Mouse (Mus musculus) hindbrain, embryonic 14.5 days (tissue): Measurements from ENCODE around the gene 9130213A22Rik. TPM values are rescaled to one million over a fixed set of nuclear protein-coding genes. Genes with fewer than 3 reads are reported as not detected.

Source experiments
- ATAC-seq: fragments of 200-750 bp; cut with Nextera tagmentation; 2 replicates; pipeline ENCODE4 v1.8.0; 2017; ENCODE audit warnings: moderate number of reproducible peaks, mild to moderate bottlenecking, moderate TSS enrichment, moderate library complexity; ENCODE audit not compliant: low FRiP score
- DNase-seq: peaks from one replicate; pipeline ENCODE4 v3.0.0-alpha.2; 2015; ENCODE audit warnings: low spot score
- H3K27ac ChIP-seq: fragments of 300-500 bp; sonication (generic); 2 replicates; pipeline ENCODE4 v1.5.1; 2014; ENCODE audit warnings: mild to moderate bottlenecking, moderate library complexity
- H3K27me3 ChIP-seq: fragments of 300-500 bp; sonication (generic); 2 replicates; pipeline ENCODE4 v1.6.1; 2014; ENCODE audit warnings: mild to moderate bottlenecking, low read length, mixed read lengths; ENCODE audit not compliant: control insufficient read depth, insufficient read depth
- H3K36me3 ChIP-seq: fragments of 300-500 bp; sonication (generic); replicated peaks from 2 replicates; pipeline ENCODE4 v1.6.1; 2014; ENCODE audit not compliant: control insufficient read depth, insufficient read depth
- H3K4me1 ChIP-seq: fragments of 300-500 bp; sonication (generic); replicated peaks from 2 replicates; pipeline ENCODE4 v1.6.1; 2014; ENCODE audit warnings: antibody characterized with exemption, low read length, mixed read lengths; ENCODE audit not compliant: control insufficient read depth, insufficient read depth
- H3K4me2 ChIP-seq: fragments of 300-500 bp; sonication (generic); replicated peaks from 2 replicates; pipeline ENCODE4 v1.6.1; 2014; ENCODE audit warnings: mild to moderate bottlenecking, moderate library complexity
- H3K4me3 ChIP-seq: fragments of 300-500 bp; sonication (generic); replicated peaks from 2 replicates; pipeline ENCODE4 v1.5.1; 2014; ENCODE audit warnings: mild to moderate bottlenecking, low read length
- H3K9ac ChIP-seq: fragments of 300-500 bp; sonication (generic); 2 replicates; pipeline ENCODE4 v1.6.1; 2014
- H3K9me3 ChIP-seq: fragments of 300-500 bp; sonication (generic); 2 replicates; pipeline ENCODE4 v1.6.1; 2016; ENCODE audit warnings: low read length; ENCODE audit not compliant: control insufficient read depth
- WGBS: fragments of 180-500 bp; shearing (Covaris S2); extraction: QIAGEN DNeasy Blood & Tissue Kit; methylation state at CpG from one replicate; pipeline ENCODE4 v1.1.7; 2014; 5-methylcytosine and 5-hydroxymethylcytosine counted together
- polyA plus RNA-seq: library from polyadenylated mRNA; unstranded; fragments of >200 nt; fragmentation: Nextera tagmentation; extraction: Ambion mirVana; gene quantifications from 2 replicates; pipeline ENCODE4 v1.2.1, GENCODE M21; 2014

Gene 9130213A22Rik
- polyA plus RNA-seq, 1 experiment from 2014 or later = 0.39 TPM

DNA sequence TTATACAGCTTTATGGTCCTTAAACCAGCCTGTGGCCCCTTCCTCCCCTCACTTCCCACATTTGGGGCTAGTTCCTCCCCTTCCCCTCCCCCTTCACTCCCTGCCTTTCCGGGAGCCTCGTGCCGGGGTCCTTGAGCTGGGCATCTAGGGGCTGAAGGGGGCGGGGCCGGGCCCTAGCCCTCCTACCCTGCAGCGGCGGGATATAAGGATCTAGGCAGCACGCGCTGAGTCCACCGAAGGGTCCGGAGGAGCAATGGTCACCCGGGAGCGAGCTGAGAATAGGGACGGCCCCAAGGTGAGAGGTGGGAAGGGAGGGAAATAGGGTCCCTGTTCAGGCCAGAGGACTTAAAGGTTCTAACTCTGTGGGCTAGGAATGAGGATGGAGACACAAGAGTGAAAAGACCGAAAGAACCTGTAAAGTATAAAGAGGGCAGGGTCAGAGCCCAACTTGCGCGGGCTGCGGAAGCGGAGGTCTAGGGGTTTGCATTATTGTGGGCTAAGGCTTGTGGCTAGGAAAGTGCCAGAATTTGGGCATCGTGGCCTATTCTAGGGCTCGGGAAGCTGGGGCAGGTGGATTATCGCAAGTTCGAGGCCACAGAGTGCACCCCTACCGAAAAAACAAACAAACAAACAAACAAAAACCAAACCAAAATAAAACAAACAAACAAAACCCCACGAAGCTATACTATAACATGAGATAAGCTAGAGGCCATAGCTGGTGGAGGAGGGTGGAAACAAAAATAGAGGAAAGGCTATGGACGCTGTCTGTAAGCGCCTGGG lies 2.0 kb downstream of the 9130213A22Rik start, which contains the start of gene Hes7:
Hes7 (plus strand) TSS at position 184 of the 780 bp plus-strand sequence.
- no peak for ATAC-seq
- no peaks in the 10 kb centered on the region for H3K36me3 ChIP-seq
- peaks cover 24% of the 10 kb centered on the region for H3K4me1 ChIP-seq
- H3K27me3 ChIP-seq = peaks cover 25% of the 10 kb centered on the region
- no peak within 1 kb of the TSS for H3K27ac ChIP-seq
- H3K9ac ChIP-seq = peak within 1 kb of the TSS; percentile 51
- H3K4me2 ChIP-seq = peak within 1 kb of the TSS; percentile 98
- no peaks in the 10 kb centered on the region for H3K9me3 ChIP-seq
- 3% methylated on average over 27 of the region's 27 CpGs for WGBS
- DNase-seq = peak; percentile 28
- H3K4me3 ChIP-seq = peak within 1 kb of the TSS; percentile 64

DNA sequence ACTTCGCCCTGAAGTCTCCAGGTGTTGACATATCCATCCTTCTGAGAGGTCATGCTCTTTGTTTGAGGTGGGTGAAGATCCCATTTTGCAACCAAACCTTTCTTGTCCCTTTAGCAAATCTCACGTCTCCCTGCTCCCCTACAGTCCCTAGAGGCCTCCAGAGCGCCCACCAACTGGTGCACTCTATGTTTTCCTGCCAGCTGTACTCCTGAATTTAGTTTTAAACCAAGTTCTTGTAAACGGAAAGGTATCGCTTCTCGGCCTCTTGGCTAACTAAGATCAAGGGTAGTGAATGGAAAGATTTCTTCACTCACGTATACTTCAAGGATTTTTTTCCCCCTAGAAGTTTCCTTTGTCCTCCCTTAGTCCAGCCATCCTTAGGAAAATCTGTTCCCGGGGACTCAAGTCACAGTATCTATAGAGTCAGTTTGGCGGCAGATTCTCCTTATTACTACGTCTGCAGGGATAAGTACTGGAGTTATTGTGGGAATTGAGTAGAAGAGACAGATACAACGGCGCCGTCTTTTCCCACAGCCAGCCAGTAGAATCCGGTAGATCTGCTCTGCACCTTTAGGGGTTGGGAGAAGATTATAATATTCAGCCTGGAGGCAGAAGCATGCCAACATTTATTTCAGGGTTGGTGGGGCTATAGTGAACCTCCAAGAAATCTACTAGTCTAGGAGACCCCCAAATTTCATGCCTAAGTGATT lies 2.8 kb downstream of the 9130213A22Rik start:
- peaks cover 24% of the 10 kb centered on the region for H3K4me1 ChIP-seq
- DNase-seq = no peak
- WGBS = 32% methylated on average over 14 of the region's 14 CpGs
- peaks cover 25% of the 10 kb centered on the region for H3K27me3 ChIP-seq
- no peak overlapping the region for H3K27ac ChIP-seq
- no peaks in the 10 kb centered on the region for H3K9me3 ChIP-seq
- H3K4me3 ChIP-seq = peak overlapping the region; percentile 64; the same call in 1 of the 2 replicates
- no peaks in the 10 kb centered on the region for H3K36me3 ChIP-seq
- ATAC-seq = no peak
- no peak overlapping the region for H3K9ac ChIP-seq
- peak overlapping the region; percentile 98 for H3K4me2 ChIP-seq

DNA sequence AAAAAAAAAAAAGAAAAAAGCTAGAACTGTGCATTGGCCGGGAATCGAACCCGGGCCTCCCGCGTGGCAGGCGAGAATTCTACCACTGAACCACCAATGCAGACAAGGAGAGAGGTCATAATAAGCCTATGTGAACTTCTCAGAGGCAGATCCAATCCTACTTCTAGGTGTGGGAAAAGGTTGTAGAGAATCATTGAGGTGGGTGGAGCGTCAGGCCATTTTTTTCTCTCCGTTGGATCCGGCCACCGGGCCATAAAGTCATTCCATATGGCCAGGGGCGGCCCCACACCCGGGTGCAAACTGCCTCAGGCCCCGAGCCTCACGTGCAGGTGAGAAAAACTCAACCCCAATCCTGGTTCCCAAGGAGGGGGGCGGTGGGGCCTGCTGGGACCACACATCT lies 3.6 kb downstream of the 9130213A22Rik start:
- peaks cover 25% of the 10 kb centered on the region for H3K27me3 ChIP-seq
- WGBS = under 1% methylated on average over 15 of the region's 15 CpGs
- H3K9me3 ChIP-seq = no peaks in the 10 kb centered on the region
- H3K4me3 ChIP-seq = peak overlapping the region; percentile 64
- peak; percentile 100 for DNase-seq
- no peak for ATAC-seq
- no peak overlapping the region for H3K27ac ChIP-seq
- H3K9ac ChIP-seq = peak overlapping the region; percentile 34; the same call in 1 of the 2 replicates
- no peaks in the 10 kb centered on the region for H3K36me3 ChIP-seq
- peak overlapping the region; percentile 98 for H3K4me2 ChIP-seq
- peaks cover 24% of the 10 kb centered on the region for H3K4me1 ChIP-seq

DNA sequence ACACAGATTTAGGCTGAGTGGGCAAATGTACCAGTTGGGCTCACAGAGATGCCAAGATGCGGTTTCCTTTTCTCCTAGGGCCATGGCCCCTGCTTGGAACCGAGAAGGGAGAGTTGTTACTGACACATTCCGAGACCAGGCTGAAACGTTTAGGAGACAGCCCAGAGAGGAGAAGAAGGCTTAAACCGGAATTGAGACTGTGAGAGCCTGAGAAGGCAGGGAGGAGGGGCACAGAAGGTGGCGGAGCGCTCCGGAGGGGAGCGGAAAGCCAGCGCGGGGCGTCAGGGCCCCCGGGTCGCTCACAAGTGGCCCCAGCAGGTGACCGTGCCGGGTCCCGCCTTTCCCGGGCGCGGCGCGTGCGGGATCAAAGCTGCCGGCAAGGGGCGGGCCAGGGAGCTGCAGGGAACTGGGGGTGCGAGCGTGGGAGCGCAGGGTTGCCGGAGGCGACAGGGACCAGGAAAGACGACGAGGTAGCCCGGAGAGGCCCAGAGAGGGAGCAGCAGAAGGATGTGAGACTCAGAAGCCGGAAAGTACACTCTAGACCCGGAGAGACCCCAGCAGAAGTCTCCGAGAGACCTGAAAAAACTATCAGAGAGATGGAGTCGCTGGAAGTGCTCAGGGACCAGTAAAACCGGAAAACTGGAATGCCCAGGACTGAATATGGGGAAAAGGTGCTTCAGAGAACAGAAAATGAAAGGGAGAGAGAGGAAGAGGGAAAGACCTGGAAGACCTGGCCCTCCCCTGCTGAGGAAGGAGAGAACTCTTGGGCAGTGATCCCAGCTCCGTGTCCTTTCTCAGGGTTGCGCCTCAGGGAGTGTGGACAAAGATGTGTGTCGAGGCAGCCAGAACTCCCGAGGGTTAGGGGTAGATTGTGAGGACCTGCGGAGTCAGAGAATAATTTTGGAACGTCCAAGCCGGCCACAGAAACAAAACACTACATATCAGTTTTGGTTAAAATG lies 4.4 kb downstream of the 9130213A22Rik start:
- WGBS = under 1% methylated on average over 45 of the region's 45 CpGs
- ATAC-seq = no peak
- H3K27me3 ChIP-seq = peaks cover 25% of the 10 kb centered on the region
- H3K4me3 ChIP-seq = peak overlapping the region; percentile 64
- H3K27ac ChIP-seq = peak overlapping the region; percentile 56
- peak overlapping the region; percentile 67 for H3K9ac ChIP-seq
- peak overlapping the region; percentile 98 for H3K4me2 ChIP-seq
- no peaks in the 10 kb centered on the region for H3K36me3 ChIP-seq
- peaks cover 24% of the 10 kb centered on the region for H3K4me1 ChIP-seq
- peak; percentile 39 for DNase-seq
- H3K9me3 ChIP-seq = no peaks in the 10 kb centered on the region

DNA sequence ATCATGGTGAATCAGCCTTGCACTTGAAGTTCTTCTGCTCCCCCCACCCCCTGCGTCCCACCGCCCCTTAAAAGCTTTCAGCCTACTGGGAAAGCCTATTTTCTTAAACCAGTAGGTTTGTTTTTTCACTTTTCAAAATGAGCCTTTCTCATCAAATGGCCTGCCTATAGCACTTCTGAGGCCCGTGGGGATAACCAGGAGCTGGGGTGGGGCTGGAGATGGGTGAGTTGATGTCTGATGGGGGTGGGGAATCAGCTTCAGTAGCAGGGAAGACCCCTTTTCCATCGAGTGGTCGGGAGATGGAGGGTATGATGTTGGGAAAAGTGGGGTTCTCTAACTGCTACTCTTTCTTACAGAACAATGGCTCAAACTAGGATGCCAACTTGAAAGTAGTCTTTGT lies 5.5 kb downstream of the 9130213A22Rik start:
- H3K27ac ChIP-seq = no peak overlapping the region

DNA sequence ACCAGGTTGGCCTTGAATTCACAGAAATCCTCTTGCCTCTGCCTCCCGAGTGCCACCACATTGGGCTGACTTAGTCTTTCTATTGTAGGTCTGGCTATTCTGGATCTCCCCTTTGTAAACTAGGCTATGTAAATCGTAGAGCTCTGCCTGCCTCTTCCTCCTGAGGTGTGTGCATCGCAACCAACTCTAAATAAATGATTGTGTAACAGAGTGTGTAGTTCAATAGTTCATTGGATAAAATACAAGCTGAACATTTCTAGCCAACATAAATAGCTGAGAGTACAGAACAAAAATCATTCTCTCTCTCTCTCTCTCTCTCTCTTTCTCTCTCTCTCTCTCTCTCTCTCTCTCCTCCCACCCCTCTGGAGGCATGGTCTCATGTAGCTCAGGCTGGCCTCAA lies 7.8 kb downstream of the 9130213A22Rik start:
- Histone ChIP-seq H3K4me3 (no peak overlapping the region), H3K27ac (no peak overlapping the region)
- 87% methylated on average over 3 of the region's 3 CpGs for WGBS

More for the DNA sequence above, 5.5 kb downstream of the 9130213A22Rik start:
- DNase-seq = no peak
- H3K27me3 ChIP-seq = peaks cover 25% of the 10 kb centered on the region
- no peaks in the 10 kb centered on the region for H3K9me3 ChIP-seq
- H3K36me3 ChIP-seq = no peaks in the 10 kb centered on the region
- peak overlapping the region; percentile 98 for H3K4me2 ChIP-seq
- H3K4me1 ChIP-seq = peaks cover 24% of the 10 kb centered on the region
- no peak for ATAC-seq
- WGBS = 63% methylated on average over 5 of the region's 5 CpGs
- no peak overlapping the region; the same call in 1 of the 2 replicates for H3K9ac ChIP-seq
- H3K4me3 ChIP-seq = peak overlapping the region; percentile 64

DNA sequence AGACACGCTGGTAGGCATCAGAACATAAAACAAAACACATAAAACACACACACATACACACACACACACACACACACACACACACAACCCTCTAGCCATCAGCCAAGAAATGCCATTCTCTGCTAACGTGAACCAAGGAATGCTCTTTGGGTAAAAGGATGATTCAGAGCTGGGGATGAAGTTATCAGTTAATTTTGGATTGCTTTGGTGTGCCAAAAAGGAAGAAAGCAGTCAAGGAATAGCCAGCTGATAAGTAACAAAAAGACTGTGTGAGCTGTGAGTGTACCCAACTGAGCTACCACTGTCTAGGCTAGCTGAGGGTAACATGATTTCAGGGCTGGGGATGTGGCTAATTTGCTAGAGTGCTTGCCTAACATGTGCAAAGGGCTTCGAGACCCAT lies 8.4 kb downstream of the 9130213A22Rik start:
- Histone ChIP-seq H3K4me1 (peaks cover 14% of the 10 kb centered on the region), H3K9me3 (no peaks in the 10 kb centered on the region), H3K36me3 (peaks cover 7% of the 10 kb centered on the region), H3K27me3 (peaks cover 6% of the 10 kb centered on the region; the same call in 1 of the 2 replicates), H3K9ac (no peak overlapping the region), H3K4me3 (no peak overlapping the region), H3K4me2 (no peak overlapping the region), H3K27ac (no peak overlapping the region)
- ATAC-seq (no peak), DNase-seq (no peak)
- 78% methylated on average over 3 of the region's 3 CpGs for WGBS

More for the DNA sequence above, 7.8 kb downstream of the 9130213A22Rik start:
- Histone ChIP-seq H3K4me1 (peaks cover 17% of the 10 kb centered on the region), H3K4me2 (no peak overlapping the region), H3K27me3 (peaks cover 6% of the 10 kb centered on the region; the same call in 1 of the 2 replicates), H3K9ac (no peak overlapping the region), H3K9me3 (no peaks in the 10 kb centered on the region), H3K36me3 (peaks cover 1% of the 10 kb centered on the region; the same call in 1 of the 2 replicates)
- ATAC-seq (no peak), DNase-seq (no peak)

DNA sequence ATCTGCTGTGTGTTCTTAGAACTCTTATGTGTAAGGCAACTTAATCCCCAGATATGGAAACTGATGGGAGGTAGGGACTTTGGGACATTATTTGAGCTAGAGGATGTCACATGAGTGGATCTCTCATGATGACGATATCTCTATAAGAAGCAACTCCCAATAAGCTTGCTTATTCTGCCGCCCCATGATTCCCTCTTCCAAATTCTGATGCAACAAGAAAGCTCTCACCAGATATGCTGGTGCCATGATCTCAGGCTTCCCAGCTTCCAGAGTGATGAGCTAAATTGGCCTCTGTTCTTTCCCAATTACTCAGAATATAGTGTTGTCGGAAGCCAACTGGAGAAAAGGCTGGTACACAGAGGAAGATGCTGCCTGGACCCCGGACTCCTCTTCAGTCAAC lies 10.5 kb downstream of the 9130213A22Rik start:
- Histone ChIP-seq H3K27me3 (peaks cover 6% of the 10 kb centered on the region; the same call in 1 of the 2 replicates), H3K9ac (no peak overlapping the region), H3K27ac (no peak overlapping the region), H3K36me3 (peaks cover 29% of the 10 kb centered on the region), H3K4me1 (peaks cover 4% of the 10 kb centered on the region; the same call in 1 of the 2 replicates), H3K4me2 (peak overlapping the region; percentile 56), H3K4me3 (no peak overlapping the region; the same call in 1 of the 2 replicates), H3K9me3 (no peaks in the 10 kb centered on the region)
- no peak for DNase-seq
- WGBS = 71% methylated on average over 4 of the region's 4 CpGs
- no peak for ATAC-seq
